Mouse (Mus musculus) ES-Bruce4 (cell line): Measurements from ENCODE around the gene Gucd1.

Source experiments
- CTCF ChIP-seq: IDR thresholded peaks from one replicate; pipeline ENCODE4 v1.8.1; 2011; ENCODE audit warnings: low read depth, low read length
- POLR2A ChIP-seq: IDR thresholded peaks from one replicate; pipeline ENCODE4 v1.8.1; 2011; ENCODE audit warnings: low read length; ENCODE audit not compliant: insufficient read depth

DNA sequence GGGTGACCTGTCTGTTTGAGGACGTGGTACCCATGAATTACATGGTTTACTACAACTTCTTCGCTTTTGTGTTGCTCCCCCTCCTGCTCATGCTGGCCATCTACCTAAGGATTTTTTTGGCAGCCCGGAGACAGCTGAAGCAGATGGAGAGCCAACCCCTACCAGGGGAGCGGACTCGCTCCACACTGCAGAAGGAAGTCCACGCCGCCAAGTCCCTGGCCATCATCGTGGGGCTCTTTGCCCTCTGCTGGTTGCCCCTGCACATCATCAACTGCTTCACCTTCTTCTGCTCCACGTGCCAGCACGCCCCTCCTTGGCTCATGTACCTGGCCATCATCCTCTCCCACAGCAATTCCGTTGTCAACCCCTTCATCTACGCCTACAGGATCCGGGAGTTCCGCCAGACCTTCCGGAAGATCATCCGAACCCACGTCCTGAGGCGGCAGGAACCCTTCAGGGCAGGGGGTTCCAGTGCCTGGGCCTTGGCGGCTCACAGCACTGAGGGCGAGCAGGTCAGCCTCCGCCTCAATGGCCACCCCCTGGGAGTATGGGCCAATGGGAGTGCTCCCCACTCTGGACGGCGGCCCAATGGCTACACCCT lies 184.5 kb downstream of the Gucd1 start:
- no peak for TF ChIP-seq CTCF
- TF ChIP-seq POLR2A, result no peak
